Comparison of ENCODE assay signal across 8 mouse cellular contexts in the genomic region with DNA sequence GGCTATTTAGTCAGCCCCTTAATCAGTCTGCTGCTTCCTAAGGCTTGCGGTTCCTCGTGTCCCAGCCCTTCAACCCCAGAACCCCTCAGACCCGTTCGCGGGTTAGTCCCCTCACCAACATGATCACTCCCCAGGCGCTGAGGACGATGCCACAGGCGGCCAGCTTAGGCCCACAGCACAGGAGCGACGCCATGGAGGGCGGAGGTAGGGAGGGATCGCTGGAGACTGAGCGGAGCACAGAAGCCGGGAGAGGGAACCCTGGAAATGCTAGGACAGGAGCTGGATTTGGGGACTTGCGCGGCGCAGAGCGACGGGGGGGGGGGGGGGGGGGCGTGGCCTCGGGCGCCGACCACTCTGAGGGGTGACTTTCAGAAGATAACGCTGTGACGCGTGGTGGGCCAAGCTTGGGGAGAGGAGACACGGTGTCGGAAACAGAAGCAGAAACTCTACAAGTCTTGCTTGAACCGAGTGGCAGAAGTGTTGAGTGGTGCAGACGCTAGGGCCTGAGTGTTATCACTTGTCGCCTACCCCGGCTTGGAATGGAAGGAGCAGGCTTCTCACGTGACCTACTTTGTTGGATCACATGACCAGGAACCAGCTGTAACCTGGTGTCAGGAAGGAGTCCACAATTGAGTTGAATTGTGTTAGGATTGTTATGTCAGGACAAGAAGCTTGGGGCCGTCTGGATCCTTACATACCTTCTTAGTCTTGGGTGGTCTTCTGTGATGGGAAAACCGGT. TPM values are rescaled to one million over a fixed set of nuclear protein-coding genes. Genes with fewer than 3 reads are reported as not detected.
DNase-seq lines count a peak whose midpoint lies in the region; ATAC-seq and TF ChIP-seq lines count a peak whose summit lies in the region.

A gene (minus strand): TSS at position 290 of the 739 bp plus-strand sequence.
A gene (minus strand): TSS at position 302 of the 739 bp plus-strand sequence.

- TF ChIP-seq CTCF in gastrocnemius, adult 2 months (IDR thresholded peaks at IDR 0.05), result no peak

- peak within 1 kb of the TSS; percentile 97 for H3K27ac ChIP-seq in gastrocnemius, adult 2 months

- H3K4me3 ChIP-seq in gastrocnemius, adult 2 months, result peak within 1 kb of the TSS; percentile 99

- peak; percentile 33 for ATAC-seq in megakaryocyte, adult 5-6 weeks (ENCODE audit: poor library complexity, severe bottlenecking)

- intact Hi-C loops in gastrocnemius, adult 2 months (cut with DNase I), result no loop called here

- peak; percentile 77 for DNase-seq in T-cell, adult 2 months (ENCODE audit: low spot score)
- peak; percentile 84 to 91 for DNase-seq in cerebellum, postnatal 25 days
- peak; percentile 75 for DNase-seq in gastrocnemius, adult 2 months
- DNase-seq in hindlimb bud, embryonic 11.5 days (ENCODE audit: extremely low spot score, low read depth, low spot score), result peak; percentile 81
- DNase-seq in left cerebral cortex, adult 8-10 months (ENCODE audit: low spot score in 2 of 2), result peak; percentile 81 to 86
- peak; percentile 80 for DNase-seq in right cerebral cortex, adult 18-20 months
- DNase-seq in urinary bladder, postnatal 14 days (ENCODE audit: low spot score), result peak; percentile 80

RNA-seq across cellular contexts. Expression of the first gene that starts in this region (rescaled TPM):
- total RNA-seq in gastrocnemius, adult 2 months (2021), result 1 to 10 TPM; 3.7 to 4.4 TPM
- 1 to 10 TPM; 3.2 to 5.1 (median 3.8) TPM for total RNA-seq in left cerebral cortex, adult 8-10 months (2022)
- total RNA-seq in megakaryocyte, adult 5-6 weeks (2015), result 4.0 and 5.2 TPM in 2 replicates
- total RNA-seq in megakaryocyte, adult 5-6 weeks (2017), result 0.11 and 4.3 TPM in 2 replicates

RNA-seq across cellular contexts. Expression of the second gene that starts in this region (rescaled TPM):
- 100 to 1,000 TPM; 109 to 117 TPM for total RNA-seq in gastrocnemius, adult 2 months (2021)
- total RNA-seq in left cerebral cortex, adult 8-10 months (2022), result 100 to 1,000 TPM; 197 to 255 (median 240) TPM
- total RNA-seq in megakaryocyte, adult 5-6 weeks (2015), result 221 and 238 TPM in 2 replicates
- total RNA-seq in megakaryocyte, adult 5-6 weeks (2017), result 29.7 and 38.5 TPM in 2 replicates

Comparison
In these comparisons a context has a peak if more than half of its experiments do, and no peak if none do; other contexts are left out.
1. Peak in every context shown above with its lines: DNase-seq, ATAC-seq, H3K4me3 ChIP-seq and H3K27ac ChIP-seq.